Mouse (Mus musculus) testis, postnatal 14 days (tissue): ENCODE results near the gene Irx5.

Experiments
- DNase-seq: peaks from one replicate; pipeline ENCODE4 v3.0.0; 2021; ENCODE audit warnings: low spot score

Irx5 gene

GRCm38 (mm10) chr8:92360083-92360861 is 2.8 kb downstream of the Irx5 start:
- DNase-seq = peak; percentile 26

- no peak for DNase-seq
Measured at GRCm38 (mm10) chr8:92361546-92362351, 4.3 kb downstream of the Irx5 start.

DNA sequence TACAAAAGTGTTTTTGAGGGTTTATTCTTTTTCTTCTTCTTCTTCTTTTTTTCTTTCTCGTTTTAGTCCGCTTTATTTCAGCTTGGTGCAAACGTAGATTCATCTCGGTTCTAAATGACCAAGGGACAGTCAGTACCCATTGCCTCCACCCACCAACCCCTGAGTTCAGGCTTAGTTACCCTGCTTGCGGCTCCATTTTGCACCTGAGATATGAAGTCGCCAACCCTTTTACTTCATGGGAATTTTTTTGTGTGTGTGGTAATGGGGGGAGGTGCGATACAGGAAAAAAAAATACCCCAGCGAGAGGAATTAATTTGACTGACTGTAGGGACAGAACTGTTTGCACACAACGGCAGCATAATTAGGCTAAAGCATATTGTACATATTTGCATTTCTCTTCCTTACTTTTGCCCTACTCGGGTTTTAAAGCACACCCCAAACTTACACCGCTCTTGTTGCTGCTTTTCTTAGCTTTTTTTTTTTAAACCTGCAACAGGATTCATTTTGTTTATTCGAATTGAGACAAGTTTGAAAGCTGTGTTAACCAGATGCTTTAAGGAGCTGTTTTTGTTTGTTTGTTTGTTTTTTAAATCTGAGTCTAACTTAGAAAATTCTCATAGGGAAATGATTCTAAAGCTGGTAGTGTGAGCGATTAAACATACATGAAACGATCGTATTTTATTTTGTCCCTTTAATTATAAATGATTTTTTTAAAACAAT is 5.1 kb downstream of the Irx5 start:
- no peak for DNase-seq

DNA sequence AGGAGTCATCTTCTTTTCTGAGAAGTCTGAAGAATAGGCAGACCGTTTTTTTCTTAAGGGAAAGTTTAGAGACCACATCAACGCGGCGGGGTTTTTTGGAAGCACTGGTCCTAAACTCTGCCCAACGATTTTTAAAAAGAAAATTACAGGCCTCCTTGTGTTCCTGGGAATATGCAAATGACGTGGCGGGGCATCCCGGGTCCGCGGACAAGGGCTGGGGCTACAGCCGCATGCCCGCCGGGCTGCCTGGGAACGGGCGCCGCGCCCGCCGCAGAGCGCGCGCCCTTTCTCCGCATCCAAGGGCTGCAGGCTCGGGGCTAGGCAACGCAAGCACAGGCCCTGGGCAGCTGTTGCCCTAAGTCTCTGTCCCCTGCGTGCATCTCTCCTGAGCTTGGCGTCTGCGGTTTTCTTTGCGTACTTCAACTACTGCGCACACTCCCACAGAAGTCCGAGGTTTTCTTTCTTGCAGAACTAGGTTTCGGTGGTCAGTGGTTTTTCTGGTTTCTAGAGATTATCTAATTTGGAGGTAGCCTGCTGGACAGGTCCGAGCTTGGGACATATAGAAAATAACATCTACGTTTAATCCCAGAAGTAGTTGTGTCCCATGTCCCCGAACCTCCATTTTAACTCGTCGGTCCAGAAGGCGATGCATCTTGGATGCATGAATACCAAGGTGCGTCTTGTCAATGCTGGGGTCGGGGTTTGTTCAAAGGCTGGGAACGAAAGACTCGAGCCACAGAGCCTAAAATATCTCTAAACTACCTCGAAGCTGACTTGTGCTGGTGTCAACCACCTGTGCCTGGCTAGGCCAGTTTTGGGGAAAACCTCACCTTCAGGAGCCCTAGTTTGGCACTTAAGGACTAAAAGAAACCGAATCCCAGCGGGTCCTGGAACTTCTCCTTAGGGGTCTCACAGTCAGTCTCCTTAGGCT is 6.1 kb downstream of the Irx5 start:
- DNase-seq = no peak

GRCm38 (mm10) chr8:92364148-92364775 is 6.8 kb downstream of the Irx5 start:
- peak; percentile 67 for DNase-seq

DNA sequence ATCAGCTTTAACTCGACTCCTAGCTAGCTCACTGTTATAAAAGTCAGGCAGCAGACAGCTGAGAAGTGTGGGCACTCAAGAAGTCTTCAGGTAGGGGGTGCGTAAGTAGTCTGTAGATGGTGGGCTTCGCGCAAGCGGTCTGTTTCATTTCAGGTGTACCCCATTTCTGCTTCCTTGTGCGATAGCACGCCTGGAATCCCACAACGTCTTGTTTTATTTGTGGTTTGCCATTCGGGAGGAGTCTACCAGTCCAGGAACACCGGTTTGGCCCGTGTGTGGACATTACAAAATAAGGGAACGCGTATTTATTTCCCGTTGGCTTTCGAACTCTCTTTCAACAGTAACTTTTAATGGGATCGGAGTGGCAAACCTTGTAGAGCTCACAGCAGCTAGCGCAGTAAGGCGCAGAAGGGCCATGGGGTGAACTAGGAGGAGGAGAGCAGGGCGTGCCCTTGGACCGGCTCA is 7.4 kb downstream of the Irx5 start:
- no peak for DNase-seq

DNA sequence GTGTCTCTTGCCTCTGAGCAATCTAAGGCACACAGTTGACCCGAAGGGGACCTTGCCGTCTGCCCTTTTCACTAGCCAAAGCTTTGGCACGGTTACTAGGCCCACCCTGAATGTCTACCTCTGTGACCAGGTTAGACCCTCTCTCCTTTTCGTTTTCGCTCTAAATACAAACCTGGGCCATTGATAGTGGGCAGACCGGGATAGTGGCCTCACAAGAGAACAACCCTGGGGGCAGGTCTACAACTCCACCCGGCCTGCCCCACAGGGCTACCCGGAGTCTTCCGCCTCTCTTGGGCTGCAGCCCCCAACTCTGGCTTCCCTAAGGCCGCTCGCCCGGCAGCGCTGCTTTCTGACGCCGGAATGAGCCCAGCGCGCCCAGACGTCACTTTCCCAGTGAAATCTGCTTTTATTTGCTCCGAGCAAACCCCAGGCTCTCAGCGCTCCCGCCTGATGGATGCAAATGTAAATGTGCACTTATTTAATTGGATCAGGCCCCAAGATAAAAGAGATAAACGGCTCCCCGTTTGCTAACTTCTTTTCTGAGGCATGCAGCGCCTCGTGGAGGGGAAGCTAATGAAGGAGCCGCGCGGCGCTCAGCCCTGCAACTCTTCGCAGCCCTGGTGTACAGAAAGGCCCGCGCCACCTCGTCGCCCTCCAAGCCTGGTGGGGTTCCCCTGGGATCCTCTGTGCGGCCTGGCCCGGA is 8.0 kb downstream of the Irx5 start:
- no peak for DNase-seq

- DNase-seq = no peak
Measured at GRCm38 (mm10) chr8:92365944-92366735, 8.7 kb downstream of the Irx5 start.

DNA sequence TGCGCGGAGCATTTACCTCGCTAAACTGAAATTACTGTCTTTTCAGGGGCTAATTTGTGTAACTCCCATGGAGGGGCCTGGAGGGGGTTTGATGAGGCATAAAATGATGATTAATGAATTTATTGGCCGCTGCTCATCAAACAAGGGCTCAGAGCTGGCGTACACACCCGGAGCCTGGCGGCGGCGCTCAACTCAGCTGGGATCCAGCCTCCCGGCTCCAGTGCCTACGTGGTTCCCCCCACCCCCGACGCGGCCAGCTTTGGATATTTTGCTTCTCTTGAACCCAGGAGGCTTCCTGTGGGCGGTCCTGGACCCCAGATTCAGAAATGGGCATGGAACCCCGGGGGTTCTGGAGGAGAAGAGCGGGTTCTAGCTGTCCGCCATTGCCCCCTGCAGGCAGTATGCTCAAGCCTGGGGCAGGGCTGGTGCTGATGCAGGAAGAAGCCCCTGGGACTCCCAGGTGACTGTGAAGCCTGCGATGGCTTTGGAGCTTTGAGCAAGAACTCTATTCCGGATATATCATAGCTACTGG is 9.4 kb downstream of the Irx5 start:
- DNase-seq = no peak

DNA sequence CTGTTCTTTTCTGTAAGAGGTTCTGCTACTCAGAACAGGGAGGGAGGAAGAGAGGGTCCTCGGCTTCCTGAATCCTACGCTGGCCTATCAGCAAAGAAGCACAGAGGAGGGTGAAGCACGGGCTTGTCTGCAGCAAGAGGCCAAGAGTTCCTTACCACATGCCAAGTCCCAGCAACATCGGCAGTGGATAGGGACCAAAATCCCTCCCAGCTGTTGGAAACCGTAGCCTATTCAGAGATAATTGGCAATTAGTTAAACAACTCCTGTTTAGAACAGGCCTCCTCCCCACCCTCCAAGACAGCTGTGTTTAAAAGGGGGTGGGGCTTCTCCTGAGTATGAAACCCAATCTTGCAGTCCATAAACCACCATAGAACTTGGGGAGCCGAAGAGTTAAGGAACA is 22.1 kb downstream of the Irx5 start:
- DNase-seq = no peak

DNA sequence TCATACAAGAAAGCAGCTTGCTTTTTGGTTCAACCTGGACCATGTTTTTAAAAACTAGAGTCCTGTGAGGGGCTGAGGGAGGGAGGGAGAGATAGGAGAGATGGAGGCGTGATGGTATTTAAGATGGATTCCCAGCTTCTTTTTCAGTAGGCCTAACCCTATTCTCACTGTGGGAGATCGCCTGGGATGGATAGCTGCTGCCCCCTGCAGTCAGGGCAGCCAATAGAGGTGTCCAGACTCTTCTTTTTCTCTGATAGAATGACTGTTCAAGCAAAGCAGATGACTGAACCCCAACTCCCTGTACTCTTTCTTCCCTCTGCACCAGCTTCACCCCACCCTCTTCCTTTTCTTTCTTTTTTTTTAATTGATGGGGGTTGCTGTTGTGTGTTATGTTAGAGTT is 23.1 kb downstream of the Irx5 start:
- no peak for DNase-seq

GRCm38 (mm10) chr8:92387893-92388292 is 30.5 kb downstream of the Irx5 start:
- no peak for DNase-seq

- DNase-seq = no peak
Measured at GRCm38 (mm10) chr8:92404218-92404617, 46.8 kb downstream of the Irx5 start.

DNA sequence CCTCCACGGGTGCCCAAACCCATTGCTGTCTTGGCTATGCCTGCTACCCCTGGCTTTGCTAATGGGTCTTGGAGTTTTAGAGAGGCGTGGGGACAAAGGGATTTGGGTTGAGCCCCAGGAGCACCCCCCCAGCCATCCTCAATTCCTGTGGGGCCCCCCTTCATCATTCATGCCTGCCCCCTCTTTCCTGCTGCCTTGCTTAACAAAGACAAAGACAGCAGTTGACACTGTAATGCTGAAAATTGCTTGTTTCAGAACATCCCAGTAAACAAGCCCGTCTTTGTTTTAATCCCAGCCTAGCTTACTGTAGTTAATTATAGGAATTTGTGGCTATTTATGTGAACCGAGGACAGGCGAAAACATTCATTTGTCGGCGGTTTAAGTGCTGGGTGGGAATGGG is 50.7 kb downstream of the Irx5 start:
- no peak for DNase-seq

GRCm38 (mm10) chr8:92413583-92413982 is 56.2 kb downstream of the Irx5 start:
- no peak for DNase-seq

DNA sequence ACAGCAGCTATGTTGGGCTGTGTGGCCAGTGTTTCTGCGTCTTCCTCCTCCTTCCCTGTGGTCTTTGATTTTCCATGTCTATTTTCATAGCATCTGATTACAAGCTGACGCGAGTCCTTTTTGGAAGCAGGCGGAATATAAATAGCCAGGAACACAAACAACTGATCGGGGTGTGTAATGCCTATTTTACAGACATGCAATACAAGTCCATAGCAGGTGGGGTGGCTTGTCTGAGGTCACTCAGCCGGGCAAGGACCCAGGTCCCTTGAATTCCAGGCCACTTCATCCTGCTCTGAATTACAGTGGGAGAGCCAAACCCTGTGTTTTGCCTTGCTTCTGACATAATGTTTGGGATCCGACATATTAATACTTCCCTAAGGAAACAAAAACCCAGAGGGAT is 63.2 kb downstream of the Irx5 start:
- DNase-seq = no peak
